Mouse (Mus musculus): ENCODE measurements around the gene Xab2.

DNA sequence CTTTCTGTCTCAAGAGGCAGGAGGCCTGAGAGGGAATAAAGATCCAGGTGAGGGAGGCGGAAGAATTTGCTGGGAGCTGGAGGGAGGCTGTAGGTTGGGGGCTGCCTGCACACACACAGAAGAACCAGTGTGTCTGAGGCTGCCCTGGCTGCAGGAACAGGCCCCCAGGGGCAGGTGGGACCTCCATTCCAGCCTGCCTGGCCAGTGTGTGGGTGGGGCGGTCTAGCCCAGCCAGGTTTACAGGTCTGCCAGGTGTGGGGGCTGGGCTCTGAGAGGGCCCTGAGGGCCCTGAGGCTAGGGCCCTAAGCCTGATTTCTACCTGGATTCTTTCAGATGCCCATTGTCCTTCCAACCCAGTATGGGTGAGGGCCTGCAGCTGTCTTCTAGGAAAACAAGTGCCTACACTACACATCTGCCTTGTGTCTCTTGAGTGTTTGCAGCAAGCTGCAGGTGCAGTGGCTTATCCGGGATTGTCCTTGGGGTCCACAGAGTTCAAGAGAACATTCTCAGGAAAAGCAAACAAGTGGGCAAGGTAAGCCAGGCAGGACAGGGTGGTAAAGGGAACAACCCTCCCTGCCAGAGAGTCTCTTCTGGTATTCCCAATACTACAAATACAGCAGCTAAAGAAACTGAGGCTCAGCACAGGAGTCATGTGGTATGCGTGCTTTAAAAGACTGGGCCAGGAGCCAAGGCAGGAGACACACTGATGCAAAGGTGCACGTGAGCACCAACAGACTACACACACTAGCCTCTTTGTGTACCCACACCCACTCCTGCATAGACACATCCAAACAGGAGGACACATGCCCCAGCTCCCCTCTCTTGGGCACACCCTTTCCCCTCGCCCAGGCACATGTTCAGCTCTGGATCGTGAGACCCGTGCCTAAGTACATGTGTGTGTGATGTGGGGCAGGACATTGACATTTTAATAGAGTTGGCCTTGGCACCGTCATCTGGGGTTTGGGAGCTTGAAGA lies 41.4 kb downstream of the Xab2 start:
- TF ChIP-seq CTCF (IDR thresholded peaks at IDR 0.05; ENCODE audit: low read depth) (no peak), EP300 (optimal IDR thresholded peaks at IDR 0.05) (no peak)
